Mouse (Mus musculus): ENCODE data around the gene Shisa8. TPM values are rescaled to one million over a fixed set of nuclear protein-coding genes. Genes with fewer than 3 reads are reported as not detected.

Shisa8 gene
- total and polyA plus RNA-seq, 2 experiments from 2014 or later, result 0.07 to 7.5 TPM

- Histone ChIP-seq H3K9ac (replicated peaks; ENCODE audit: low read depth, low read length) (no peak overlapping the region), H3K27me3 (ENCODE audit: control insufficient read depth, insufficient read depth, low read length) (peaks cover 2% of the 10 kb centered on the region; the same call in 1 of the 2 replicates), H3K4me1 (ENCODE audit: control insufficient read depth, insufficient read depth) (no peaks in the 10 kb centered on the region), H3K27ac (ENCODE audit: low read depth) (no peak overlapping the region), H3K9me3 (replicated peaks; ENCODE audit: control insufficient read depth, low read length) (no peaks in the 10 kb centered on the region), H3K4me3 (ENCODE audit: low read depth, low read length) (no peak overlapping the region), H3K4me2 (ENCODE audit: low read depth, low read length) (no peak overlapping the region), H3K36me3 (replicated peaks; ENCODE audit: control insufficient read depth, insufficient read depth, low read length) (peaks cover 13% of the 10 kb centered on the region; the same call in 1 of the 2 replicates)
- no peak for TF ChIP-seq EP300 (IDR thresholded peaks at IDR 0.05; ENCODE audit: low read depth)
- peak; percentile 98 for TF ChIP-seq CTCF (IDR thresholded peaks at IDR 0.05; ENCODE audit: low read depth)
- DNase-seq (ENCODE audit: low spot score), result peak; percentile 51
- 26% methylated on average over 5 of the region's 5 CpGs for WGBS
- peak; percentile 71 for ATAC-seq (ENCODE audit: insufficient read depth, low read depth)
Observed at GRCm38 (mm10) chr15:82236565-82236964, 23.9 kb upstream of the Shisa8 start.

DNA sequence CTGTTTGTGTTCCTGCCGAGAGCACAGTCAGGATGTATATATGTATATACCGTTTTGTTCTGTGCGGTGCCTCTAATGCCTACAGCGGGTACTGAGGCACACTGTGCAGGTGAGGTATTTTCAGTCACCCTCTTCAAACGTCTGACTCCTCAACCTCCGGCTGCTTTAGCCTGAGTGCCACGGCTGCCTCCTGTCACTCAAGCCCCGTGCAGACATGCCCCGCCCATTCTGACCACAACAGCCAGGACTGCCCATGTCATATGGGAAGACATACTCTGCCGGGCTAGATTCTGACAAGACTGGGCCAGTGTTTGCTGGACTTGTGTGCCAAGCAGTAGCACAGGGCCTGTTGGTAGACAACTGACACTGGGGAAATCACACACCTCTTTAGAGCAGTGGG, 23.0 kb upstream of the Shisa8 start:
- no peak for ATAC-seq (ENCODE audit: insufficient read depth, low read depth)
- 65% methylated on average over 10 of the region's 10 CpGs for WGBS
- peaks cover 13% of the 10 kb centered on the region; the same call in 1 of the 2 replicates for H3K36me3 ChIP-seq (replicated peaks; ENCODE audit: control insufficient read depth, insufficient read depth, low read length)
- no peaks in the 10 kb centered on the region for H3K9me3 ChIP-seq (replicated peaks; ENCODE audit: control insufficient read depth, low read length)
- no peak overlapping the region for H3K27ac ChIP-seq (ENCODE audit: low read depth)
- H3K4me2 ChIP-seq (ENCODE audit: low read depth, low read length), result no peak overlapping the region
- no peak overlapping the region for H3K9ac ChIP-seq (replicated peaks; ENCODE audit: low read depth, low read length)
- no peak for TF ChIP-seq CTCF (IDR thresholded peaks at IDR 0.05; ENCODE audit: low read depth)
- TF ChIP-seq EP300 (IDR thresholded peaks at IDR 0.05; ENCODE audit: low read depth), result no peak
- H3K4me3 ChIP-seq (ENCODE audit: low read depth, low read length), result no peak overlapping the region
- no peak for DNase-seq (ENCODE audit: low spot score)
- H3K27me3 ChIP-seq (ENCODE audit: control insufficient read depth, insufficient read depth, low read length), result peaks cover 3% of the 10 kb centered on the region; the same call in 1 of the 2 replicates
- no peaks in the 10 kb centered on the region for H3K4me1 ChIP-seq (ENCODE audit: control insufficient read depth, insufficient read depth)

GRCm38 (mm10) chr15:82232651-82233050, 20.0 kb upstream of the Shisa8 start:
- Histone ChIP-seq H3K4me2 (ENCODE audit: low read depth, low read length) (no peak overlapping the region), H3K27me3 (ENCODE audit: control insufficient read depth, insufficient read depth, low read length) (peaks cover 13% of the 10 kb centered on the region; the same call in 1 of the 2 replicates), H3K4me1 (ENCODE audit: control insufficient read depth, insufficient read depth) (no peaks in the 10 kb centered on the region), H3K9me3 (replicated peaks; ENCODE audit: control insufficient read depth, low read length) (no peaks in the 10 kb centered on the region), H3K27ac (ENCODE audit: low read depth) (no peak overlapping the region), H3K4me3 (ENCODE audit: low read depth, low read length) (no peak overlapping the region), H3K36me3 (replicated peaks; ENCODE audit: control insufficient read depth, insufficient read depth, low read length) (no peaks in the 10 kb centered on the region), H3K9ac (replicated peaks; ENCODE audit: low read depth, low read length) (no peak overlapping the region)
- no peak for DNase-seq (ENCODE audit: low spot score)
- no peak for ATAC-seq (ENCODE audit: insufficient read depth, low read depth)
- TF ChIP-seq CTCF (IDR thresholded peaks at IDR 0.05; ENCODE audit: low read depth) (no peak), EP300 (IDR thresholded peaks at IDR 0.05; ENCODE audit: low read depth) (no peak)
- WGBS, result 88% methylated on average over 4 of the region's 4 CpGs

- H3K36me3 ChIP-seq (replicated peaks; ENCODE audit: control insufficient read depth, insufficient read depth, low read length), result no peaks in the 10 kb centered on the region
- no peak overlapping the region for H3K4me2 ChIP-seq (ENCODE audit: low read depth, low read length)
- H3K9me3 ChIP-seq (replicated peaks; ENCODE audit: control insufficient read depth, low read length), result no peaks in the 10 kb centered on the region
- H3K27ac ChIP-seq (ENCODE audit: low read depth), result no peak overlapping the region
- no peak for DNase-seq (ENCODE audit: low spot score)
- H3K4me3 ChIP-seq (ENCODE audit: low read depth, low read length), result no peak overlapping the region
- H3K4me1 ChIP-seq (ENCODE audit: control insufficient read depth, insufficient read depth), result no peaks in the 10 kb centered on the region
- WGBS, result 50% methylated on average over 11 of the region's 11 CpGs
- no peak overlapping the region for H3K9ac ChIP-seq (replicated peaks; ENCODE audit: low read depth, low read length)
- peaks cover 13% of the 10 kb centered on the region; the same call in 1 of the 2 replicates for H3K27me3 ChIP-seq (ENCODE audit: control insufficient read depth, insufficient read depth, low read length)
- ATAC-seq (ENCODE audit: insufficient read depth, low read depth), result no peak
- TF ChIP-seq EP300 (IDR thresholded peaks at IDR 0.05; ENCODE audit: low read depth), result no peak
- TF ChIP-seq CTCF (IDR thresholded peaks at IDR 0.05; ENCODE audit: low read depth), result no peak
Observed at GRCm38 (mm10) chr15:82231591-82232378, 19.2 kb upstream of the Shisa8 start.

DNA sequence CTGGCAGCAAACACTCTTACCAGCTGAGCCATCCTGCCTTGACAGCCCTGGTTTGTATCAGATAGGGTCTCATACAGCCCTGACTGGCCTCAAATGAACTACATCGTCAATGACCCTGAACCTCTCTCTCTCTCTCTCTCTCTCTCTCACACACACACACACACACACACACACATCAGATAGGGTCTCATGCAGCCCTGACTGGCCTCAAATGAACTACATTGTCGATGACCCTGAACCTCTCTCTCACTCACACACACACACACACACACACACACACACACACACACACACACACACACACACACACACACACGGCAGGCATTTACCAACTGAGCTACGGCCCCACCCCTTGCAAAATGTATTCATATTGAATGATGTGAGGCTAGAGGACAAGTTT, 18.5 kb upstream of the Shisa8 start:
- Histone ChIP-seq H3K4me1 (ENCODE audit: control insufficient read depth, insufficient read depth) (no peaks in the 10 kb centered on the region), H3K9me3 (replicated peaks; ENCODE audit: control insufficient read depth, low read length) (no peaks in the 10 kb centered on the region), H3K27me3 (ENCODE audit: control insufficient read depth, insufficient read depth, low read length) (peaks cover 14% of the 10 kb centered on the region; the same call in 1 of the 2 replicates), H3K9ac (replicated peaks; ENCODE audit: low read depth, low read length) (no peak overlapping the region), H3K4me2 (ENCODE audit: low read depth, low read length) (no peak overlapping the region), H3K36me3 (replicated peaks; ENCODE audit: control insufficient read depth, insufficient read depth, low read length) (no peaks in the 10 kb centered on the region), H3K27ac (ENCODE audit: low read depth) (no peak overlapping the region), H3K4me3 (ENCODE audit: low read depth, low read length) (no peak overlapping the region)
- TF ChIP-seq EP300 (IDR thresholded peaks at IDR 0.05; ENCODE audit: low read depth), result no peak
- no peak for TF ChIP-seq CTCF (IDR thresholded peaks at IDR 0.05; ENCODE audit: low read depth)
- 68% methylated on average over 4 of the region's 4 CpGs for WGBS
- ATAC-seq (ENCODE audit: insufficient read depth, low read depth) (no peak), DNase-seq (ENCODE audit: low spot score) (no peak)

Data from heart, postnatal 0 days (tissue).